Mouse (Mus musculus): Measurements from ENCODE around the gene Bicc1. TPM values are rescaled to one million over a fixed set of nuclear protein-coding genes. Genes with fewer than 3 reads are reported as not detected.

Gene Bicc1
- total and polyA plus RNA-seq, 2 experiments: 0.75 to 1.7 TPM

GRCm38 (mm10) chr10:71138132-71138851, 21.2 kb downstream of the Bicc1 start:
- TF ChIP-seq POLR2A (IDR thresholded peaks at IDR 0.05; ENCODE audit: extremely low read depth, insufficient read depth, low read length) (no peak), CTCF (IDR thresholded peaks at IDR 0.05; ENCODE audit: low read depth, low read length) (no peak)
- WGBS: 78% methylated on average over 14 of the region's 14 CpGs
- H3K4me1 ChIP-seq (ENCODE audit: control insufficient read depth, insufficient read depth, low read length): no peaks in the 10 kb centered on the region
- no peaks in the 10 kb centered on the region for H3K79me2 ChIP-seq (ENCODE audit: control insufficient read depth, insufficient read depth, low read length)
- no peak for DNase-seq (ENCODE audit: extremely low read depth, low read depth, low spot score)
- no peak overlapping the region for H3K9ac ChIP-seq (ENCODE audit: low read depth, low read length)
- H3K4me3 ChIP-seq (ENCODE audit: insufficient read depth, low read depth, low read length): no peak overlapping the region
- H3K27me3 ChIP-seq (ENCODE audit: control insufficient read depth, insufficient read depth, low read length): no peaks in the 10 kb centered on the region
- H3K36me3 ChIP-seq (ENCODE audit: control insufficient read depth, insufficient read depth, low read length): no peaks in the 10 kb centered on the region
- H3K27ac ChIP-seq (replicated peaks; ENCODE audit: insufficient read depth, low read depth, low read length): no peak overlapping the region

- DNase-seq (ENCODE audit: extremely low read depth, low read depth, low spot score): no peak
- no peaks in the 10 kb centered on the region for H3K79me2 ChIP-seq (ENCODE audit: control insufficient read depth, insufficient read depth, low read length)
- H3K4me1 ChIP-seq (ENCODE audit: control insufficient read depth, insufficient read depth, low read length): no peaks in the 10 kb centered on the region
- H3K9ac ChIP-seq (ENCODE audit: low read depth, low read length): no peak overlapping the region
- TF ChIP-seq CTCF (IDR thresholded peaks at IDR 0.05; ENCODE audit: low read depth, low read length) (no peak), POLR2A (IDR thresholded peaks at IDR 0.05; ENCODE audit: extremely low read depth, insufficient read depth, low read length) (no peak)
- no peaks in the 10 kb centered on the region for H3K36me3 ChIP-seq (ENCODE audit: control insufficient read depth, insufficient read depth, low read length)
- no peaks in the 10 kb centered on the region for H3K27me3 ChIP-seq (ENCODE audit: control insufficient read depth, insufficient read depth, low read length)
- no peak overlapping the region for H3K27ac ChIP-seq (replicated peaks; ENCODE audit: insufficient read depth, low read depth, low read length)
- no peak overlapping the region for H3K4me3 ChIP-seq (ENCODE audit: insufficient read depth, low read depth, low read length)
- WGBS: 96% methylated on average over 9 of the region's 9 CpGs
Observed at GRCm38 (mm10) chr10:71137606-71138005, 21.9 kb downstream of the Bicc1 start.

- H3K27me3 ChIP-seq (ENCODE audit: control insufficient read depth, insufficient read depth, low read length): no peaks in the 10 kb centered on the region
- WGBS: 79% methylated on average over 9 of the region's 9 CpGs
- no peak overlapping the region for H3K27ac ChIP-seq (replicated peaks; ENCODE audit: insufficient read depth, low read depth, low read length)
- H3K4me3 ChIP-seq (ENCODE audit: insufficient read depth, low read depth, low read length): no peak overlapping the region
- H3K4me1 ChIP-seq (ENCODE audit: control insufficient read depth, insufficient read depth, low read length): peaks cover 1% of the 10 kb centered on the region; the same call in 1 of the 2 replicates
- TF ChIP-seq CTCF (IDR thresholded peaks at IDR 0.05; ENCODE audit: low read depth, low read length) (no peak), POLR2A (IDR thresholded peaks at IDR 0.05; ENCODE audit: extremely low read depth, insufficient read depth, low read length) (no peak)
- H3K79me2 ChIP-seq (ENCODE audit: control insufficient read depth, insufficient read depth, low read length): no peaks in the 10 kb centered on the region
- H3K36me3 ChIP-seq (ENCODE audit: control insufficient read depth, insufficient read depth, low read length): no peaks in the 10 kb centered on the region
- DNase-seq (ENCODE audit: extremely low read depth, low read depth, low spot score): no peak
- no peak overlapping the region for H3K9ac ChIP-seq (ENCODE audit: low read depth, low read length)
Observed at GRCm38 (mm10) chr10:71131333-71131732, 28.2 kb downstream of the Bicc1 start.

- Histone ChIP-seq H3K4me1 (ENCODE audit: control insufficient read depth, insufficient read depth, low read length) (peaks cover 1% of the 10 kb centered on the region; the same call in 1 of the 2 replicates), H3K4me3 (ENCODE audit: insufficient read depth, low read depth, low read length) (no peak overlapping the region), H3K9ac (ENCODE audit: low read depth, low read length) (no peak overlapping the region), H3K36me3 (ENCODE audit: control insufficient read depth, insufficient read depth, low read length) (no peaks in the 10 kb centered on the region), H3K27me3 (ENCODE audit: control insufficient read depth, insufficient read depth, low read length) (no peaks in the 10 kb centered on the region), H3K79me2 (ENCODE audit: control insufficient read depth, insufficient read depth, low read length) (no peaks in the 10 kb centered on the region), H3K27ac (replicated peaks; ENCODE audit: insufficient read depth, low read depth, low read length) (no peak overlapping the region)
- DNase-seq (ENCODE audit: extremely low read depth, low read depth, low spot score): no peak
- WGBS: 76% methylated on average over 9 of the region's 9 CpGs
- TF ChIP-seq CTCF (IDR thresholded peaks at IDR 0.05; ENCODE audit: low read depth, low read length) (no peak), POLR2A (IDR thresholded peaks at IDR 0.05; ENCODE audit: extremely low read depth, insufficient read depth, low read length) (no peak)
Observed at GRCm38 (mm10) chr10:71130261-71130660, 29.2 kb downstream of the Bicc1 start.

GRCm38 (mm10) chr10:71127951-71128331, 31.6 kb downstream of the Bicc1 start:
- WGBS: 42% methylated on average over 8 of the region's 8 CpGs
- TF ChIP-seq POLR2A (IDR thresholded peaks at IDR 0.05; ENCODE audit: extremely low read depth, insufficient read depth, low read length) (no peak), CTCF (IDR thresholded peaks at IDR 0.05; ENCODE audit: low read depth, low read length) (no peak)
- no peak overlapping the region for H3K27ac ChIP-seq (replicated peaks; ENCODE audit: insufficient read depth, low read depth, low read length)

GRCm38 (mm10) chr10:71127278-71127950, 32.1 kb downstream of the Bicc1 start:
- 40% methylated on average over 13 of the region's 13 CpGs for WGBS
- Histone ChIP-seq H3K4me1 (ENCODE audit: control insufficient read depth, insufficient read depth, low read length) (peaks cover 1% of the 10 kb centered on the region; the same call in 1 of the 2 replicates), H3K36me3 (ENCODE audit: control insufficient read depth, insufficient read depth, low read length) (no peaks in the 10 kb centered on the region), H3K79me2 (ENCODE audit: control insufficient read depth, insufficient read depth, low read length) (no peaks in the 10 kb centered on the region), H3K9ac (ENCODE audit: low read depth, low read length) (no peak overlapping the region), H3K27me3 (ENCODE audit: control insufficient read depth, insufficient read depth, low read length) (no peaks in the 10 kb centered on the region), H3K27ac (replicated peaks; ENCODE audit: insufficient read depth, low read depth, low read length) (no peak overlapping the region), H3K4me3 (ENCODE audit: insufficient read depth, low read depth, low read length) (no peak overlapping the region)
- DNase-seq (ENCODE audit: extremely low read depth, low read depth, low spot score): peak; percentile 47
- no peak for TF ChIP-seq CTCF (IDR thresholded peaks at IDR 0.05; ENCODE audit: low read depth, low read length)
- no peak for TF ChIP-seq POLR2A (IDR thresholded peaks at IDR 0.05; ENCODE audit: extremely low read depth, insufficient read depth, low read length)

More at GRCm38 (mm10) chr10:71127951-71128331, 31.6 kb downstream of the Bicc1 start:
- H3K27me3 ChIP-seq (ENCODE audit: control insufficient read depth, insufficient read depth, low read length): no peaks in the 10 kb centered on the region
- no peak overlapping the region for H3K4me3 ChIP-seq (ENCODE audit: insufficient read depth, low read depth, low read length)
- no peaks in the 10 kb centered on the region for H3K36me3 ChIP-seq (ENCODE audit: control insufficient read depth, insufficient read depth, low read length)
- H3K9ac ChIP-seq (ENCODE audit: low read depth, low read length): no peak overlapping the region
- DNase-seq (ENCODE audit: extremely low read depth, low read depth, low spot score): peak; percentile 17
- H3K4me1 ChIP-seq (ENCODE audit: control insufficient read depth, insufficient read depth, low read length): peaks cover 1% of the 10 kb centered on the region; the same call in 1 of the 2 replicates
- H3K79me2 ChIP-seq (ENCODE audit: control insufficient read depth, insufficient read depth, low read length): no peaks in the 10 kb centered on the region
